Mouse (Mus musculus) kidney, embryonic 15.5 days (tissue): ENCODE measurements around the gene Nt5c3. TPM values are rescaled to one million over a fixed set of nuclear protein-coding genes. Genes with fewer than 3 reads are reported as not detected.
A peak's percentile ranks its signal among the peaks of the same experiment; 100 is the strongest.

Source experiments
- ATAC-seq: fragments of 200-750 bp; cut with Nextera tagmentation; replicated peaks from 2 replicates; pipeline ENCODE4 v1.8.0; 2017; ENCODE audit warnings: moderate TSS enrichment; ENCODE audit not compliant: low FRiP score
- H3K27ac ChIP-seq: fragments of 300-500 bp; sonication (generic); 2 replicates; pipeline ENCODE4 v1.5.1; 2015; ENCODE audit warnings: mild to moderate bottlenecking, inconsistent platforms
- H3K27me3 ChIP-seq: fragments of 300-500 bp; sonication (generic); 2 replicates; pipeline ENCODE4 v1.6.1; 2015; ENCODE audit warnings: inconsistent platforms
- H3K36me3 ChIP-seq: fragments of 300-500 bp; sonication (generic); 2 replicates; pipeline ENCODE4 v1.6.1; 2015; ENCODE audit warnings: inconsistent platforms
- H3K4me1 ChIP-seq: fragments of 300-500 bp; sonication (generic); 2 replicates; pipeline ENCODE4 v1.6.1; 2015; ENCODE audit warnings: inconsistent platforms
- H3K4me2 ChIP-seq: fragments of 300-500 bp; sonication (generic); 2 replicates; pipeline ENCODE4 v1.6.1; 2015; ENCODE audit warnings: moderate library complexity, mild to moderate bottlenecking, inconsistent platforms
- H3K4me3 ChIP-seq: fragments of 300-500 bp; sonication (generic); replicated peaks from 2 replicates; pipeline ENCODE4 v1.5.1; 2015; ENCODE audit warnings: mild to moderate bottlenecking, inconsistent platforms
- H3K9ac ChIP-seq: fragments of 300-500 bp; sonication (generic); 2 replicates; pipeline ENCODE4 v1.6.1; 2015; ENCODE audit warnings: mild to moderate bottlenecking, inconsistent platforms
- H3K9me3 ChIP-seq: fragments of 300-500 bp; sonication (generic); replicated peaks from 2 replicates; pipeline ENCODE4 v1.6.1; 2016; ENCODE audit warnings: inconsistent platforms
- WGBS: fragments of 180-500 bp; shearing (Covaris S2); methylation state at CpG from one replicate; pipeline ENCODE4 v1.1.7; 2015; ENCODE audit warnings: mixed read lengths; 5-methylcytosine and 5-hydroxymethylcytosine counted together
- polyA plus RNA-seq: library from polyadenylated mRNA; unstranded; fragments of >200 nt; fragmentation: Nextera tagmentation; extraction: Ambion mirVana; gene quantifications from 2 replicates; pipeline ENCODE4 v1.2.1, GENCODE M21; 2015

Nt5c3 gene
- polyA plus RNA-seq, 1 experiment from 2014 or later: 61.5 TPM

DNA sequence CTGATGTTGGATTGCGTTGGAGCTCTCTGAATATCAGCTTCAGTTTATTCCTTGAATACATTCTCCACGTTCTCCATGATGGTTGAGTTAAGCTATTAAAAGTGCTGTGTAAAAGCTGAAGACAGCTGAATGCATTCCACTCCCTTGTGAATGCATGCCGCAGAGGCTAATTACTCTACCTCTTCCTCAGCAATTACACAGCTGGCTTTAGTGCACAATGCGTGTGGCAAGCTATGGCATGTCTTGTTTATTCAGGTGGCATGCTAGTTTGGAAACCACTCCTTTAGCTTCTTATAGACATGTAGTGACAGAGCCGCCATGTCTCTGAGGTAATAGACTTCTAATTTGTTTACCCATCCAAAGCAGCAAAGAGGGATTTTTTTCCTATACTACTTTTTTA is 67.0 kb downstream of the Nt5c3 start:
- Histone ChIP-seq H3K4me3 (no peak overlapping the region), H3K27ac (no peak overlapping the region), H3K27me3 (no peaks in the 10 kb centered on the region), H3K4me2 (no peak overlapping the region), H3K9ac (no peak overlapping the region), H3K9me3 (no peaks in the 10 kb centered on the region), H3K4me1 (no peaks in the 10 kb centered on the region), H3K36me3 (peaks cover 51% of the 10 kb centered on the region)
- WGBS: 81% methylated on average over 5 of the region's 5 CpGs
- ATAC-seq: no peak

DNA sequence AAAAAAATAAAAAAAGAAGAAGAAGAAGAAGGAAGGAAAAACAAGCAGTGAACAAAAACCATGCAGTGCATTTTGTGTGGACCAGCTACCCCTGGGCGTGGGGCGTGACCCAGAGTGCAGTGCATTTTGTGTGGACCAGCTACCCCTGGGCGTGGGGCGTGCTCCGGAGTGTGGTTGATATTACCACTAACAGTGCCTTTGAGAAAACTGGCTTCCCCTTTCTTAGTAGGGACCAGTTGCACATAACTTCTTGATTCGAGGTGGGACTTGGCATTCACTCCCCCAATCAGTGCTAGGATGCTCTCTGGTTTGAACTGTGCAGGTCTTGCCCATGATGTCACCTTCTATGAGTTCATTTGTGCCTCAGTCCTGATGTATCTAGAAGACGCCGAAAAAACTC is 68.9 kb downstream of the Nt5c3 start:
- no peak for ATAC-seq
- Histone ChIP-seq H3K27me3 (no peaks in the 10 kb centered on the region), H3K4me1 (no peaks in the 10 kb centered on the region), H3K9ac (no peak overlapping the region), H3K9me3 (no peaks in the 10 kb centered on the region), H3K27ac (no peak overlapping the region), H3K4me2 (no peak overlapping the region), H3K36me3 (peaks cover 56% of the 10 kb centered on the region), H3K4me3 (no peak overlapping the region)
- 86% methylated on average over 8 of the region's 8 CpGs for WGBS

DNA sequence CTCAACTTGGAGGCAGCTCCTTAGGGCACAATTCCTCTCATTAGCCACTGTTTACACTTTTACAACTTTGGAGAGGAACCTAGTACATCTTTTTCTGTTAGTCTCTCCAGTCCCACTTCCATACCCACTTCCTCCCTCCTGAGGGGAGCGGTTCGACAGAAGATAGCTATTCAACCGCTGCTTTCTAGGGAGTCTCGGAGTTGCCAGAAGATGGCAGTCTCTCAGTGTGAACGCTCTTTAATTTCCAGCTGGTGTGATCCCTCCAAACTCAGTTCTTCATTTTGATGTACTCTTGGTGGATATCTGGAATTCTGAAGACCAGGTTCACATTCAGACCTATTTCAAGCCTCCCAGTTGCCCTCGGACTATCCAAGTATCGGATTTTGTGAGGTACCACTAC is 73.4 kb downstream of the Nt5c3 start:
- Histone ChIP-seq H3K4me3 (no peak overlapping the region), H3K27me3 (no peaks in the 10 kb centered on the region), H3K36me3 (peaks cover 46% of the 10 kb centered on the region), H3K4me1 (no peaks in the 10 kb centered on the region), H3K27ac (no peak overlapping the region), H3K9ac (no peak overlapping the region), H3K4me2 (no peak overlapping the region), H3K9me3 (no peaks in the 10 kb centered on the region)
- no peak for ATAC-seq
- WGBS: 72% methylated on average over 7 of the region's 7 CpGs

DNA sequence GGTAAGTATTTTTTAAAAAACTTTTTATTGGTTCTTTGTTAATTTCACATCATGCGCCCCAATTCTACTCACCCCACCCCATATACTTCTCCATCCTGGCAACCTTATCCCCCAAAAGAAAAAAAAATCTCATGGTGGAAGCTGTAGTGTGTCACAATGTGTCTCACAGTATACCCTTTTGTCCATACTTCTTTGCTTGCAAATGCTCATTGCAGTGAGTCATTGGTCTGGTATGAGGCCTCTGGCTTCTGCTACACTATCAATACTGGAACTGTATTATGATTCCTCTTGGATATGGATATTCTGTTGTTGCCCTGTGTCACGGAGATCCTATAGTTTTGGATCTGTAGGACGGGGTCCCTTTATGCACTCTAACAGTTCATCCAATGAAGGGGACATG is 74.8 kb downstream of the Nt5c3 start:
- H3K9ac ChIP-seq: no peak overlapping the region
- no peak for ATAC-seq
- no peaks in the 10 kb centered on the region for H3K27me3 ChIP-seq
- no peaks in the 10 kb centered on the region for H3K9me3 ChIP-seq
- H3K27ac ChIP-seq: no peak overlapping the region
- no peak overlapping the region for H3K4me3 ChIP-seq
- WGBS: 85% methylated on average over 3 of the region's 3 CpGs
- H3K36me3 ChIP-seq: peaks cover 42% of the 10 kb centered on the region
- H3K4me1 ChIP-seq: no peaks in the 10 kb centered on the region
- H3K4me2 ChIP-seq: no peak overlapping the region

DNA sequence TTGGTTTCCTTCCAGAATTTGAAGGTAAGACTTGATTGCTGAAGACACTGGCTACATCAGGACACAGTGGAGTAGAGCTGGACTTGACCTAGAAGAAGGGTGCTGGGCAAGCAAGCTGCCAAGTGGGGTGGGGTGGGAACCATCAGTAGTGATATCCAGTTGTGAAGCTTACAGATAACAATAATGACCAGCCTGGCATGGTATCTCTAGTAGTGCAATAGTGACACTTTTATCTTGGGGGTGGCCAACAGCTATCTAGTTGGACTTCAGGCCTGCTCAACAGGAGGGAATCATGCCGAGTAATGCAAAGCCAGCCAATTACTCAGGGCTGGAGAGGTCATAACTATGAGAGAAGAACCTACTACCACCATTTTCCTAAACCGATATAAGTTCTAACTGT is 79.4 kb downstream of the Nt5c3 start:
- H3K36me3 ChIP-seq: peaks cover 19% of the 10 kb centered on the region; the same call in 1 of the 2 replicates
- no peaks in the 10 kb centered on the region for H3K9me3 ChIP-seq
- no peak overlapping the region for H3K9ac ChIP-seq
- no peak overlapping the region for H3K27ac ChIP-seq
- H3K27me3 ChIP-seq: no peaks in the 10 kb centered on the region
- no peak for ATAC-seq
- H3K4me3 ChIP-seq: no peak overlapping the region
- WGBS: 97% methylated on average over 2 of the region's 2 CpGs
- H3K4me2 ChIP-seq: no peak overlapping the region
- no peaks in the 10 kb centered on the region for H3K4me1 ChIP-seq

DNA sequence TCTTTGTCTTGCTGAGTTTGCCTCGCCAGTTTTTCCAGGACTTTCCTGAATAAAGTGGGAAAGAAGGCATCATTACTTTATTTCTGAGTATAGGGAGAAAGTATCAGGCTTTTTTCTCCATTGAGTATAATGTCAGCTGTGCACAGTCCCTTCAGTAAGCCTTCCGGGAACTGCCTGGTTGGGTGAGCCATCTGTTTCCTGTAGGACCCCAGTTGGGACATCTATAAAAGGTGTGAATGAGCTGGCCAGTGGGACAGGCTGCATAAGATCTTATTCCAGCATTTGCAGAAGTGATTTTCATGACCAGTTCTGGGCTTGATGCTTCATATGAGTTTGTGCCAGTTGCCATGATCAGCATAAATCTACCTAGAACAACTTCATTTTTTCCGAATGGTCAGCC is 80.5 kb downstream of the Nt5c3 start:
- no peak overlapping the region for H3K4me3 ChIP-seq
- H3K27ac ChIP-seq: no peak overlapping the region
- no peak overlapping the region for H3K4me2 ChIP-seq
- H3K27me3 ChIP-seq: no peaks in the 10 kb centered on the region
- H3K36me3 ChIP-seq: peaks cover 19% of the 10 kb centered on the region; the same call in 1 of the 2 replicates
- H3K4me1 ChIP-seq: no peaks in the 10 kb centered on the region
- 77% methylated on average over 3 of the region's 3 CpGs for WGBS
- no peak overlapping the region for H3K9ac ChIP-seq
- H3K9me3 ChIP-seq: no peaks in the 10 kb centered on the region
- ATAC-seq: no peak

DNA sequence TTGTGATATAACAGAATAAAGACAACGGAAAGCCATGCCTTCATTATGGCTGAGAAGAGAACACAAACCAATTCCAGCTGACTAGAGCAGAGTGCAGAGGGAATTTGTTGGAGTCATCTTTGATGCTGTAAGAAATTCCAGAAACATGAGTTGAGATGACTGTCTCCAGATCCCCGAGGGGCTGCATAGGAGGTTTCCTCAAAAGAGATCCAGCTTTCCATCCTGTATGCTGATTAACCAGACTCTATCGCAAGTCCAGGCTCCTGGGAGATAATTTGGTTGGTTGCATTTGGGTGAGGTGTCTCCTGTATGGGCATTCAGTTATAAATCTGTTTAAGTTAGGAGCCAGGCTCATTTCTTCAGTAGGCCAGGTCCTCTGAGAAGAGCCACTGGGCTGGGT is 86.1 kb downstream of the Nt5c3 start:
- 86% methylated on average over 3 of the region's 3 CpGs for WGBS
- Histone ChIP-seq H3K27ac (no peak overlapping the region), H3K9ac (no peak overlapping the region), H3K4me1 (peaks cover 8% of the 10 kb centered on the region; the same call in 1 of the 2 replicates), H3K4me3 (no peak overlapping the region), H3K4me2 (no peak overlapping the region), H3K36me3 (peaks cover 30% of the 10 kb centered on the region), H3K9me3 (no peaks in the 10 kb centered on the region), H3K27me3 (no peaks in the 10 kb centered on the region)
- no peak for ATAC-seq

DNA sequence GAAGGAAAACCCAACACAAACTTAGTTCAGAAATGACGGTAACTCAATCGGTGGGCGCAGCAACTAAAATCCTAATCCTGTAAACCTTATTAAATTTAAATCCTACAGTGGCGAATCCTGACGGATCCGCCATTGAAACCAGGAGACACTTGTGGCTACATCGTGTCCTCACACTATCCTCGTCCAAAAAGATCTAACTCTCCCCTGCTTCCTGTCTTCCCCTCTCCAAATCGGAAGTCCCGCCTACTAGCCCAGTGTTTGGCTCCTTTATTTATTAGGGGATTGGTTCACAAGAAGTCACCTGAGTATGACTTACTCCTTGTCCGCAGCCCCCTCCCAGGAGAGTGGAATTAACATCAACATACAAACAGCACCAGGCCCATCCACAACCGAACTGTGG is 86.6 kb downstream of the Nt5c3 start:
- H3K4me2 ChIP-seq: no peak overlapping the region

DNA sequence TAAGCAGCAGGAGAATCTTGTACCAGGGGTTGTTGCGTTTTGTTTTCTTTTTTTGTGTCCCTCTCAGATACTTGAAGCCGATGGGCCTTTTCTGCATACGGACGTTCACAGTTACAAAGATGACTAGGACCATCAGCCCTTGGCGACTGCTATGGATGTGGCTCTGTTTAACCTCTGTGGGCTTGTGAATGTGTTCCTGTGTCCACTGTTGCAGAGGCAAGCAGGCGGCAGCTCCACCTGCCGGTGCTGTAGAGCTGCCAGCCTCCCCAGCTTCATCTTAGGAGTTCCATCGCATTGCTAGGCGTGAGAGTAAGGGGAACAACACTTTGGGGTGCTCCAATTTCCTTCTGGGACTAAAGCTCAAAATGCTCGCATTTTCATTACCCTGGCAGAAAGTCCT is 88.2 kb downstream of the Nt5c3 start:
- 87% methylated on average over 10 of the region's 10 CpGs for WGBS
- H3K27ac ChIP-seq: no peak overlapping the region
- H3K27me3 ChIP-seq: no peaks in the 10 kb centered on the region
- no peak overlapping the region for H3K9ac ChIP-seq
- H3K4me2 ChIP-seq: no peak overlapping the region
- peaks cover 10% of the 10 kb centered on the region; the same call in 1 of the 2 replicates for H3K4me1 ChIP-seq
- H3K4me3 ChIP-seq: no peak overlapping the region
- no peaks in the 10 kb centered on the region for H3K9me3 ChIP-seq
- peaks cover 29% of the 10 kb centered on the region for H3K36me3 ChIP-seq
- ATAC-seq: no peak

More for the DNA sequence above, 86.6 kb downstream of the Nt5c3 start:
- no peak overlapping the region for H3K9ac ChIP-seq
- peaks cover 10% of the 10 kb centered on the region; the same call in 1 of the 2 replicates for H3K4me1 ChIP-seq
- H3K4me3 ChIP-seq: no peak overlapping the region
- ATAC-seq: no peak
- 93% methylated on average over 12 of the region's 12 CpGs for WGBS
- no peaks in the 10 kb centered on the region for H3K27me3 ChIP-seq
- H3K36me3 ChIP-seq: peaks cover 30% of the 10 kb centered on the region
- H3K27ac ChIP-seq: no peak overlapping the region
- H3K9me3 ChIP-seq: no peaks in the 10 kb centered on the region

DNA sequence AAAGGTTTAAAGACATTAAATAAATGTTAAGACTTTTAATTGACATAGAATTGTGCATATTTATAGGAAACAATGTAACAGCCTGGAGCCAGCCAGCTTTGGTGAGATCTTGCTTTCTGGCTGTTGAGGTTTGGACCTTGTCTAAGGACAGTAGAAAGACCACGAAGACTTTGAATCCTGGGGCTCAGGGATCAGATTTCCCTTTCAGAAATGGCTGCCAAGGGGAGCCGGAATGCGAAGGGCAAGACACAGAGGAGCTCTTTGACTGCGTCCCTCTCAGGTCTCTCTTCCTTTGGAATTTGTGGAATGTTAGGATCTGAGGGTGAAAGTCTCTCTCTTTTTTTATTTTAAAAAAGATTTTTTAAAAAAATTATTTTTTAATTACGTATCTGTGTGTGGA is 89.0 kb downstream of the Nt5c3 start:
- Histone ChIP-seq H3K27ac (no peak overlapping the region), H3K9me3 (no peaks in the 10 kb centered on the region), H3K4me1 (peaks cover 10% of the 10 kb centered on the region; the same call in 1 of the 2 replicates), H3K4me2 (no peak overlapping the region), H3K27me3 (no peaks in the 10 kb centered on the region), H3K4me3 (no peak overlapping the region), H3K9ac (no peak overlapping the region), H3K36me3 (peaks cover 23% of the 10 kb centered on the region)
- 66% methylated on average over 5 of the region's 5 CpGs for WGBS
- no peak for ATAC-seq

DNA sequence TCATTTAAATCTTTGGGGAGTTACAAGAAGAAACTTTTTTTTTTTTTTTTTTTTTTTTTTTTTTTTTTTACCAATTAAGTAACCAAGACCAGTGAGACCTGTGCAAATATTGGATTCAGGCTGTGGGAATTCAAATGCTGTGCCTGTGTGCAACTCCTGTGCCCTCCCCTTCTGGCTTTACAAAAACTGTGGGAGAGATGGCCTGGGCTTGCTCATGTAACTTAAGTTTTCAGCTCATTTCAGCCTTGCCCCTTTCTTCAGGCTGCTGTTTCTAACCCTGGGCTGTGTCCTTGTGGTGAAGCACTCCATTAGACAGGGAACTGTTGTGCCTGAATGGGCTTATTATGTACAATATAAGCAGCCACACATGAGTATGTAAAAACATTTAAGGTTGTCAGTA is 90.9 kb downstream of the Nt5c3 start:
- no peak for ATAC-seq
- H3K4me1 ChIP-seq: peaks cover 10% of the 10 kb centered on the region; the same call in 1 of the 2 replicates
- no peak overlapping the region for H3K9ac ChIP-seq

DNA sequence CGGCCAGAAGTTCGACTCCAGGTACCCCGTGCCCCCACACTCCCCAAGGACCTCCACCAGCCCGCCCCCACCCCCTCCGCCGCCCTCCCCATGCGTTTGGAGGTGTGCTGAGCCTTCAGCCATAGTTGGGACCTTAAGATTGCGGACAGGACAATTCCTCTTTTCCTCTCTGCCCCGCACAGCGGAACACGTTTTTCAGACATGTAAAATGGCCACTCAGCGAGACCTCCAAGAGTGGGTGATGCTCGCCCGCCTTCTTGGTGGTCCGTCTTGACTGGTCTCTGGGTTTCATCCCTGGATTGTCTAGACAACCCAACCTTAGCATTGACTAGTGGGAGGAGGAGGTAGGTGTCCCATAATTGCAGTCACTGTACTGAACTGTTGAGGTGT is 91.3 kb downstream of the Nt5c3 start:
- WGBS: 2% methylated on average over 14 of the region's 15 CpGs
- Histone ChIP-seq H3K36me3 (peaks cover 19% of the 10 kb centered on the region), H3K4me3 (peak overlapping the region; percentile 75), H3K9ac (peak overlapping the region; percentile 83), H3K4me2 (peak overlapping the region; percentile 76), H3K27me3 (no peaks in the 10 kb centered on the region), H3K27ac (peak overlapping the region; percentile 91), H3K4me1 (peaks cover 10% of the 10 kb centered on the region; the same call in 1 of the 2 replicates), H3K9me3 (no peaks in the 10 kb centered on the region)
- peak; percentile 33 for ATAC-seq

More for the DNA sequence above, 90.9 kb downstream of the Nt5c3 start:
- peak overlapping the region; percentile 76 for H3K4me2 ChIP-seq
- H3K36me3 ChIP-seq: peaks cover 19% of the 10 kb centered on the region
- no peaks in the 10 kb centered on the region for H3K27me3 ChIP-seq
- H3K4me3 ChIP-seq: peak overlapping the region; percentile 75
- no peaks in the 10 kb centered on the region for H3K9me3 ChIP-seq
- H3K27ac ChIP-seq: no peak overlapping the region
